Mouse (Mus musculus): ENCODE results near the gene Rnf150. TPM values are rescaled to one million over a fixed set of nuclear protein-coding genes. Genes with fewer than 3 reads are reported as not detected.

The Rnf150 gene
- polyA plus RNA-seq, 1 experiment, result 3.5 TPM

DNA sequence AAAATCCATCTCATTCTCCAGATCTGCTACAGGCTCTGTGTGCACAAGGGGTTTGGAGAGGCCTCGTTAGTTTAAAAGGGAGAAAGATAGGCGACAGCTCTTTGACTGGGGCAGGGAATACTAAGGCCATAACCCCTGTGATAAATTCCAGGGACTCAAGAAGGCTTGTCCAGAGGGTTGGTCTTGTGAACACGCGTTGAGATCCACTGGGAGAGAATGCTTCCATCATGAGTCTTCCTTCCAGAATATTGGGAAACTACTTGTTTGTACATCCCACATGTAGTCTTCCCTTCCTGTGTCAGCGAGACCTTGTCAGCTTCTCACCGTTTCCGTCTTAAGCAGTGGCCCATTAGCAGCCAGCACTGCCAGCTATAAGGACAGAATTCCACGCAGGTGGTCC is 195.8 kb downstream of the Rnf150 start:
- H3K79me2 ChIP-seq (ENCODE audit: control insufficient read depth, insufficient read depth), result no peaks in the 10 kb centered on the region
- H3K79me3 ChIP-seq (ENCODE audit: low read depth), result no peaks in the 10 kb centered on the region
- H3K27me3 ChIP-seq (ENCODE audit: control insufficient read depth, insufficient read depth, insufficient read length), result no peaks in the 10 kb centered on the region
- H3K4me3 ChIP-seq (ENCODE audit: insufficient read depth, poor library complexity, severe bottlenecking), result no peak overlapping the region
- no peaks in the 10 kb centered on the region for H3K36me3 ChIP-seq (ENCODE audit: control insufficient read depth, insufficient read depth)
- no peak overlapping the region for H3ac ChIP-seq (ENCODE audit: control insufficient read depth, insufficient read length, low read depth)
- TF ChIP-seq FOSL1 (IDR thresholded peaks at IDR 0.05; ENCODE audit: insufficient read depth, low read length, poor library complexity, severe bottlenecking) (no peak), MYOD1 (IDR thresholded peaks at IDR 0.05; ENCODE audit: control insufficient read depth, insufficient read length, low read depth) (no peak), CEBPB (IDR thresholded peaks at IDR 0.05; ENCODE audit: low read depth) (no peak), CTCF (IDR thresholded peaks at IDR 0.05; ENCODE audit: control insufficient read depth, insufficient read depth, insufficient read length) (no peak), MYOG (IDR thresholded peaks at IDR 0.05; ENCODE audit: control insufficient read depth, extremely low read depth, insufficient read length) (no peak), USF1 (IDR thresholded peaks at IDR 0.05; ENCODE audit: low read depth) (no peak), MAX (IDR thresholded peaks at IDR 0.05) (no peak)

DNA sequence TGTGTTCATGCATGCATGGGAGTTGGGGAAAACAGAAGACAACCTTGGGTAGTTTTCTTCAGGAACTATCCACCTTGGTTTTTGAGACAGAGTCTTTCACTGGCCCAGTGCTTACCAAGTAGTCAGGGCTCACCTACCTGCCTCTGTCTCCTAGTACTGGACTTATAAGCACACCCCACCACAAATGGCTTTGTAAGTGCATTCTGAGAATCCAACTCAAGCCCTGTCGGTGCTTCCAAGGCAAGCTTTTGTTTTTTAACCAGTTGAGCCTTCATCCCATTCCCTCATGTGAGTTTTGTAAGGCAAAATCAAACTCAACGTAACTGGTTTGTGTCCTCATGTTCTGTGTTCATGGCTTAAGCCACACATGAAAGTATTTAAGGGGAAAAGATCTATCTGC is 196.9 kb downstream of the Rnf150 start:
- Histone ChIP-seq H3K4me3 (ENCODE audit: insufficient read depth, poor library complexity, severe bottlenecking) (no peak overlapping the region), H3K36me3 (ENCODE audit: control insufficient read depth, insufficient read depth) (no peaks in the 10 kb centered on the region), H3K79me2 (ENCODE audit: control insufficient read depth, insufficient read depth) (no peaks in the 10 kb centered on the region), H3ac (ENCODE audit: control insufficient read depth, insufficient read length, low read depth) (no peak overlapping the region), H3K27me3 (ENCODE audit: control insufficient read depth, insufficient read depth, insufficient read length) (no peaks in the 10 kb centered on the region), H3K79me3 (ENCODE audit: low read depth) (no peaks in the 10 kb centered on the region)
- no peak for TF ChIP-seq CTCF (IDR thresholded peaks at IDR 0.05; ENCODE audit: control insufficient read depth, insufficient read depth, insufficient read length)
- TF ChIP-seq MYOG (IDR thresholded peaks at IDR 0.05; ENCODE audit: control insufficient read depth, extremely low read depth, insufficient read length), result no peak
- TF ChIP-seq CEBPB (IDR thresholded peaks at IDR 0.05; ENCODE audit: low read depth), result no peak

DNA sequence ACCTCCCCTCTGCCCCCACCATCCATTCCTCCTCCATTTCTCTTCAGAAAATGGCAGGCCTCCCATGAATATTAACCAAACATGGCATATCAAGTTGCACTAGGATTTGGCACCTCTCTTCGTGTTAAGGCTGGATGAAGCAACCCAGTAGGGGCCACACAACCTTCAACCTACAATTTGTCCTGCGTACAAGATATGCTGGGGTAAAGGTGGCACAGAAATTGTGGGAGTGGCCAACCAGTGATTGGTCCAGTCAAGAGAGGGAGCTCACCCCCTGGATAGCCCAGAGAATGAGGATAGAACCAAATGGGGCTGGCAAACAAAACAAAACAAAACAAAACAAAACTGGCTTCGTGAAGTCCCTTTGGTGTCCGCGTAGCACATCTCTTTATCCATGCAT is 198.1 kb downstream of the Rnf150 start:
- H3K79me2 ChIP-seq (ENCODE audit: control insufficient read depth, insufficient read depth), result no peaks in the 10 kb centered on the region
- no peak overlapping the region for H3K4me3 ChIP-seq (ENCODE audit: insufficient read depth, poor library complexity, severe bottlenecking)
- H3K79me3 ChIP-seq (ENCODE audit: low read depth), result no peaks in the 10 kb centered on the region
- no peaks in the 10 kb centered on the region for H3K36me3 ChIP-seq (ENCODE audit: control insufficient read depth, insufficient read depth)
- no peaks in the 10 kb centered on the region for H3K27me3 ChIP-seq (ENCODE audit: control insufficient read depth, insufficient read depth, insufficient read length)
- TF ChIP-seq MAX (IDR thresholded peaks at IDR 0.05) (no peak), MYOD1 (IDR thresholded peaks at IDR 0.05; ENCODE audit: control insufficient read depth, insufficient read length, low read depth) (no peak), MYOG (IDR thresholded peaks at IDR 0.05; ENCODE audit: control insufficient read depth, extremely low read depth, insufficient read length) (no peak), CTCF (IDR thresholded peaks at IDR 0.05; ENCODE audit: control insufficient read depth, insufficient read depth, insufficient read length) (no peak), USF1 (IDR thresholded peaks at IDR 0.05; ENCODE audit: low read depth) (no peak)
- no peak overlapping the region for H3ac ChIP-seq (ENCODE audit: control insufficient read depth, insufficient read length, low read depth)

DNA sequence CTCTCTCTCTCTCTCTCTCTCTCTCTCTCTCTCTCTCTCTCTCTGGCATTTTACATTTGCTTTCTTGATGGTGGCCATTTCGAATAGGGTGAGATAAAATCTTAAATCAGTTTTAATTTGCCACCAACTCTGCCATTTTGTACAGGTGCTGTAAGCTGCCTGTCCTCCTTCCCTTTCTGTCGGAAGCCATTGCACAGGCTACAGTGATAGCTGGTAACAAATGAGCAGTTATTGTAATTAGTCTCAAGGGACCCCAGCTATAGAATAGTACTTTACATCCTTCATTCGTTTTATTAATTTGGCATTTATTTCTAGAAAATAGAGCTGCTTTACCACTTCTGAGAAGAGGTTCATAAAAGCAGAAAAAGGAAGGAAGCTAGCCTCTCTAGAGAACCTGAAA is 198.7 kb downstream of the Rnf150 start:
- H3K36me3 ChIP-seq (ENCODE audit: control insufficient read depth, insufficient read depth), result no peaks in the 10 kb centered on the region
- H3K4me3 ChIP-seq (ENCODE audit: insufficient read depth, poor library complexity, severe bottlenecking), result no peak overlapping the region
- no peak overlapping the region for H3ac ChIP-seq (ENCODE audit: control insufficient read depth, insufficient read length, low read depth)
- H3K79me2 ChIP-seq (ENCODE audit: control insufficient read depth, insufficient read depth), result no peaks in the 10 kb centered on the region
- no peaks in the 10 kb centered on the region for H3K79me3 ChIP-seq (ENCODE audit: low read depth)
- TF ChIP-seq MYOD1 (IDR thresholded peaks at IDR 0.05; ENCODE audit: control insufficient read depth, insufficient read length, low read depth) (no peak), MYOG (IDR thresholded peaks at IDR 0.05; ENCODE audit: control insufficient read depth, extremely low read depth, insufficient read length) (no peak), FOSL1 (IDR thresholded peaks at IDR 0.05; ENCODE audit: insufficient read depth, low read length, poor library complexity, severe bottlenecking) (no peak), MAX (IDR thresholded peaks at IDR 0.05) (no peak), CEBPB (IDR thresholded peaks at IDR 0.05; ENCODE audit: low read depth) (no peak), USF1 (IDR thresholded peaks at IDR 0.05; ENCODE audit: low read depth) (no peak), CTCF (IDR thresholded peaks at IDR 0.05; ENCODE audit: control insufficient read depth, insufficient read depth, insufficient read length) (no peak)
- no peaks in the 10 kb centered on the region for H3K27me3 ChIP-seq (ENCODE audit: control insufficient read depth, insufficient read depth, insufficient read length)

DNA sequence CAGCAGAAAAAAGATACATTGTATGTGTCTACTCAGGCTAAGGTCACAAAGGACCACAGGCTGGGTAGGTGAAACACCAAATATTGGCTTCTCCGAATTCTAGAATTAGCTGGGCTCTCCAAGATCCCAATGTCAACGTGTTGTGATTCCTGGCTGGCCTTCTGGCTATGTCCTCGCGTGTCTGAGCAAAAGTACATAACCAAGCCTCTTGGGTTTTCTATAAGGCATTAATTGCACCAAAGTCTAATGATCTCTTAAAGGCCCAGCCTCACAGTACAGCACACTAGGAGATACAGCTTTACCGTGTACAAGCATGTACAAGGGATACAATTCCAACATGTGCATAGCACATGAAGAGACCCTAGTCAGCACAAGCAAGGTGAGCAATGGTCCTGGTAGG is 199.1 kb downstream of the Rnf150 start:
- H3K27me3 ChIP-seq (ENCODE audit: control insufficient read depth, insufficient read depth, insufficient read length), result no peaks in the 10 kb centered on the region
- no peaks in the 10 kb centered on the region for H3K36me3 ChIP-seq (ENCODE audit: control insufficient read depth, insufficient read depth)
- TF ChIP-seq FOSL1 (IDR thresholded peaks at IDR 0.05; ENCODE audit: insufficient read depth, low read length, poor library complexity, severe bottlenecking), result no peak
- TF ChIP-seq USF1 (IDR thresholded peaks at IDR 0.05; ENCODE audit: low read depth), result no peak
- TF ChIP-seq MYOD1 (IDR thresholded peaks at IDR 0.05; ENCODE audit: control insufficient read depth, insufficient read length, low read depth), result no peak
- TF ChIP-seq CEBPB (IDR thresholded peaks at IDR 0.05; ENCODE audit: low read depth), result no peak
- TF ChIP-seq CTCF (IDR thresholded peaks at IDR 0.05; ENCODE audit: control insufficient read depth, insufficient read depth, insufficient read length), result no peak
- TF ChIP-seq MYOG (IDR thresholded peaks at IDR 0.05; ENCODE audit: control insufficient read depth, extremely low read depth, insufficient read length), result no peak
- TF ChIP-seq MAX (IDR thresholded peaks at IDR 0.05), result no peak
- H3K79me3 ChIP-seq (ENCODE audit: low read depth), result no peaks in the 10 kb centered on the region
- no peak overlapping the region for H3ac ChIP-seq (ENCODE audit: control insufficient read depth, insufficient read length, low read depth)
- H3K4me3 ChIP-seq (ENCODE audit: insufficient read depth, poor library complexity, severe bottlenecking), result no peak overlapping the region
- H3K79me2 ChIP-seq (ENCODE audit: control insufficient read depth, insufficient read depth), result no peaks in the 10 kb centered on the region

DNA sequence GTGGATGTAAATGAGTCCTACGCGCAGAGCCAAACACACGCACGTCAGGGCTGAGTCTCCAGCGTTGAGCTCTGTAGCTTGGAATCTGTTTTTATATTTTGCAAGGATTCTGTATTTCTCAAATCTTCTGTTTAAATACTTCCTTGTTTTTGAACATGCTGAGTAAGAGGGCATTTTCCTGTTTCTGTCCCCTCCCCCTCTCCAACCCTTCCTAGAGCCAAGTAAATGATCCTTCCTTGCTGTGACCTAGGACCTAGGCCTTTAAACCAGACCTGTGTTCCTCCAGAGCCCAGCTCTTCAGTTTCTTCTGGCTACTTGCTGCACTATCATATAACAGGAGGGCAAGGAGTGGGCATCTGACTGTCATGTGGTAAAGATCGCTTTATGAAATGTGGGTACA is 200.9 kb downstream of the Rnf150 start:
- no peaks in the 10 kb centered on the region for H3K79me3 ChIP-seq (ENCODE audit: low read depth)
- no peak overlapping the region for H3K4me3 ChIP-seq (ENCODE audit: insufficient read depth, poor library complexity, severe bottlenecking)
- H3K27me3 ChIP-seq (ENCODE audit: control insufficient read depth, insufficient read depth, insufficient read length), result no peaks in the 10 kb centered on the region
- no peak overlapping the region for H3ac ChIP-seq (ENCODE audit: control insufficient read depth, insufficient read length, low read depth)
- no peaks in the 10 kb centered on the region for H3K79me2 ChIP-seq (ENCODE audit: control insufficient read depth, insufficient read depth)
- no peak for TF ChIP-seq MYOG (IDR thresholded peaks at IDR 0.05; ENCODE audit: control insufficient read depth, extremely low read depth, insufficient read length)
- TF ChIP-seq USF1 (IDR thresholded peaks at IDR 0.05; ENCODE audit: low read depth), result no peak
- no peak for TF ChIP-seq MYOD1 (IDR thresholded peaks at IDR 0.05; ENCODE audit: control insufficient read depth, insufficient read length, low read depth)
- TF ChIP-seq MAX (IDR thresholded peaks at IDR 0.05), result no peak
- TF ChIP-seq FOSL1 (IDR thresholded peaks at IDR 0.05; ENCODE audit: insufficient read depth, low read length, poor library complexity, severe bottlenecking), result no peak
- no peak for TF ChIP-seq CEBPB (IDR thresholded peaks at IDR 0.05; ENCODE audit: low read depth)
- no peak for TF ChIP-seq CTCF (IDR thresholded peaks at IDR 0.05; ENCODE audit: control insufficient read depth, insufficient read depth, insufficient read length)
- no peaks in the 10 kb centered on the region for H3K36me3 ChIP-seq (ENCODE audit: control insufficient read depth, insufficient read depth)

Data from C2C12 (cell line).